Mouse (Mus musculus): ENCODE data around the gene Dnajb5. TPM values are rescaled to one million over a fixed set of nuclear protein-coding genes. Genes with fewer than 3 reads are reported as not detected.
"Not testable (repeated sequence)": the region's sequence is repeated elsewhere in the genome, so short reads cannot be mapped to it uniquely, and the experiment has no call there.

Dnajb5 gene
- total RNA-seq, 1 experiment from 2014 or later: 1.4 TPM

DNA sequence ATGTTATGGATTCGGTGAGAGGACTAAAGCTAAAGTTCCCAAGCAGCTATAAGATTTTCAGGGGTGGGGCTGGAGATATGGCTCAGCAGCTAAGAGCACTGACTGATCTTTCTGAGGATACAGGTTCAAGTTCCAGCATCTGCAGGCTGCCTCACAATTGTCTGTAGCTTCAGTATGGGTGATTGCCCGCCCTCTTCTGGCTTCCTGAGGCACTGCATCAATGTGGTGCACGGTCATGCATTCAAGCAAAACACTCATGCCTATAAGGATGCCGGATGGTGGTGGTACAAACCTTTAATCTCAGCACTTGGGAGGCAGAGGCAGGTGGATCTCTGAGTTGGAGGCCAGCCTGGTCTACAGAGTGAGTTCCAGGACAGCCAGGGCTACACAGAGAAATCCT lies 12.0 kb downstream of the Dnajb5 start:
- peak; percentile 75 for ATAC-seq (replicated peaks; ENCODE audit: low read depth, poor library complexity, severe bottlenecking)

DNA sequence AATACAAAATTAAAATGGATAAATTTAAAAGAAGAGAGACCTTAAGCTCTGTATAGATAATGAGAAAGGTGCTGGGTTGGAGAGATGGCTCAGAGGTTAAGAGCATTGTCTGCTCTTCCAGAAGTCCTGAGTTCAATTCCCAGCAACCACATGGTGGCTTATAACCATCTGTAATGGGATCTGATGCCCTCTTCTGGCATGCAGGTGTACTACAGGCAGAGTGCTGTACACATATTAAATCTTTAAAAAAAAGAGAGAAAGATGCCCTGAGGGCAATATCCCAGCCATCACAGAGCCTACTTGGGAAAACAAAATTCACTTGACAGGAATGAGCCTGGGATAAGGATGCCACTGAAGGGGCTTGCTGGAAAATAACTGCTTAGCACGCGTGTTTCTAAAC lies 13.9 kb downstream of the Dnajb5 start:
- no peak for ATAC-seq (replicated peaks; ENCODE audit: low read depth, poor library complexity, severe bottlenecking)

- ATAC-seq (replicated peaks; ENCODE audit: low read depth, poor library complexity, severe bottlenecking): peak; percentile 90
These were observed 15.6 kb downstream of the Dnajb5 start for GRCm38 (mm10) chr4:42965039-42965719.

- no peak for ATAC-seq (replicated peaks; ENCODE audit: low read depth, poor library complexity, severe bottlenecking)
These were observed 19.7 kb downstream of the Dnajb5 start, which contains the start of gene 1700022I11Rik for GRCm38 (mm10) chr4:42969304-42969703. 1700022I11Rik (plus strand) TSS chr4:42969604.

GRCm38 (mm10) chr4:42972952-42973351 lies 23.3 kb downstream of the Dnajb5 start:
- no peak for ATAC-seq (replicated peaks; ENCODE audit: low read depth, poor library complexity, severe bottlenecking)

DNA sequence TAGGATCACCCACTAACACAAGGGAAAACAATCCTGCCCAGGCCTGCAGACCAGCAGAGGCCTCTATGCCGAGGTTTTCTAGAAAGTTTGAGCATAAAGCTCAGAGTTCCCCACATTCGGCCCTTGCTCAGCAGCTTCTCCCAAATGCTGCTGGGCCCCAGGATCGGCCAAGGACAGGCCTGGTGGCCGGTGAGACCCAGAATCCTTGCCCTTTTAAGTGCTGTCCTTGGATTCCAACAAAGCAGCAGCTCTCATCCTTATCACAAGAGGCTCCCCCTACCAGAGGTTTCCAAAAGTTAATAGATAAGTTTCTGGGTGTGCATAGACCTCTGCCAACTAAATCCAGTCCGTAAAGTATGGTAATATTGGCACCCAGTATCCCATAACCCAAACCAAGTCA lies 24.3 kb downstream of the Dnajb5 start:
- no peak for ATAC-seq (replicated peaks; ENCODE audit: low read depth, poor library complexity, severe bottlenecking)

DNA sequence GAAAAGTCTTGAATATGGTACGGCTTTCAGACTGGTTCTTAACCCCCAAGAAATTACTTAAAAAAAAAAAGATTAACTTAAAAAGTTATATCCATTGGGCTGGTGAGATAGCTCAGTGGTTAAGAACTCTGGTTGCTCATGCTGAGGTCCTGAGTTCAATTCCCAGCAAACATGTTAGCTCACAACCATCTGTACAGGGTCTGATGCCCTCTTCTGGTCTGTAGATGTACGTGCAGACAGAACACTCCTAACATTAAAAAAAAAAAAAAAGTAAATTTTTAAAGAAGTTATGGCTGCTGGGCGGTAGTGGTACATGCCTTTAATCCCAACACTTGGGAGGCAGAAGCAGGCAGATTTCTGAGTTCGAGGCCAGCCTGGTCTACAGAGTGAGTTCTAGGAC lies 28.4 kb downstream of the Dnajb5 start:
- peak; percentile 50; the same call in 1 of the 2 replicates for ATAC-seq (replicated peaks; ENCODE audit: low read depth, poor library complexity, severe bottlenecking)

DNA sequence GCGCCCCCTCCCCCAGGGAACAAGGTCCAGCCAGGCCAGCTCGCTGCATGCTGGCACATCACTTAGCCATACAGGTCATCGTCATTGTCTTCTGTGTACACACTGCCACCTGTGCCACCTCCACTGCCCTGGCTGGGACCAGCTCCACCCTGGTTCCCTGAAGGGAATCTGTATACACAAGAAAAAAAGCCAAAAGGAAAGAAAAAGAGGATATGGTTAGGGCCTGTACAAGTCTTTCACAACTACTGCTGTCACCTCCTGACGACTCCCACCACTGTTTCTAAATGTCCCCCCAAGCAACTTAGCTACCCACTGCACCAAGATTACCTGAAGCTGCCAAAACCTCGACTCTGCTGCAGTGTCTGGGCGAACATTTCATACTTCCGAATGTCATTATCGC lies 30.9 kb downstream of the Dnajb5 start:
- not testable (repeated sequence) for ATAC-seq (replicated peaks; ENCODE audit: low read depth, poor library complexity, severe bottlenecking)

- peak; percentile 47; the same call in 1 of the 2 replicates for ATAC-seq (replicated peaks; ENCODE audit: low read depth, poor library complexity, severe bottlenecking)
These were observed 38.7 kb downstream of the Dnajb5 start for GRCm38 (mm10) chr4:42988296-42988695.

DNA sequence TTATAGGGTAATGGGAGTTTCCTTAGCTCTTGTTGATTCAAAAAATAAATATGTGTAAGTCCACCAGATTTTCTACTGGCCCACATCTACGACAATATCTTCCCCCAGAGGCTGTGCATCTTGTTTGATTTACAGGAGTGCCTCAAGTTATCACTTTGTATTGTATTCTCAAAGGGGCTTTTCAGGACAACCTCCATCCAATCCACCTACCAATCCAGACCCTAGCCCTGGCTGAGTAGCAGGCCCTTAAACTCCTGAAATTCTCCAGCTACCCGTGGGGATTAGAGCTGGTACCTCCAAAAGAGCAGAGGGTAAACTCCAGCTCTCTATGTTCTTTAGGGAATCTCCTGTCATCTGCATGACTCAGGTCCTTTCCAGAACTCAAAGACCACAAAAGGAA lies 48.4 kb downstream of the Dnajb5 start:
- ATAC-seq (replicated peaks; ENCODE audit: low read depth, poor library complexity, severe bottlenecking): no peak

GRCm38 (mm10) chr4:42999451-43000140 lies 50.0 kb downstream of the Dnajb5 start:
- ATAC-seq (replicated peaks; ENCODE audit: low read depth, poor library complexity, severe bottlenecking): peak; percentile 47

DNA sequence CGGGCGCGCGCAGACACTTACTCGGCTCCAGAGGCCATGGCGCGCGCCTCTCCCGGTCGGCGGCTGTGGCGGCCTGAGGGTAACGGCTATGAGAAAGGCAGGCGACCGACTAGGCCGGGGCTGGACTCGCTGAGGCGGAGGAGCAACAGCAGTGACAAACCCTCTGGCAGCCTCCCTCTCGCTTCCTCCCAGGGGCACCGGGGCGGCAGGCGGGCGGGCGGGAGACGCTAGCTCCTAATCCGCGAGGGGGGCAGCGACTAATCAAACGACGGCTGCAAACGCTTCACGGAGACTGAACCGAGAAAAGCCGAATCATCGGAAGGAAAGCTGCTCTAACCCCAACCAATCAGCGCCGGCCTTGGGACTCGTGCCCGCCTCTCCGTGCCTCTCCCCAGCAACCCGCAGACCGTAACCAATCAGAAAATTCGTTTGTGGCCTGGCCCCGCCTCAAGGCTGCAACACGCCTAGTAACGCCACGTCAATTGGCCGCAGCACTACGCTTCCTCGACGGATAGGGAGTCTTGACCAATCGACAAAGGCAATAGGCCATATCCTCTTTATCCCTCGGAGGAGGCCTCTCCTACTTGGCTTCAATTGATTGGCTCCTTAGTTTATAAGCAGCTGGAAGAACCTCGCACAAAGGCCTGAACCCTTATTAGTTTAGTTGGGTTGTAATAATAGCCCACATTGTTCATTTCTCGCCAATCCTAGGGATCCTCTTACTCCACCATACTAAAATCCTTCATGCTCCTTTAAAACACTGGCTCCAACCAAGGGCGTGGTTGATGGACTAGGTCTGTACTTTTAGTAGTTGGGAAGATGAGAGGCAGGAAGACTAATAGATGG lies 50.8 kb downstream of the Dnajb5 start, which contains the start of gene Vcp:
Vcp (minus strand) TSS at position 367 of the 846 bp plus-strand sequence.
- ATAC-seq (replicated peaks; ENCODE audit: low read depth, poor library complexity, severe bottlenecking): peak; percentile 95

GRCm38 (mm10) chr4:43001272-43001671 lies 51.7 kb downstream of the Dnajb5 start:
- no peak for ATAC-seq (replicated peaks; ENCODE audit: low read depth, poor library complexity, severe bottlenecking)

DNA sequence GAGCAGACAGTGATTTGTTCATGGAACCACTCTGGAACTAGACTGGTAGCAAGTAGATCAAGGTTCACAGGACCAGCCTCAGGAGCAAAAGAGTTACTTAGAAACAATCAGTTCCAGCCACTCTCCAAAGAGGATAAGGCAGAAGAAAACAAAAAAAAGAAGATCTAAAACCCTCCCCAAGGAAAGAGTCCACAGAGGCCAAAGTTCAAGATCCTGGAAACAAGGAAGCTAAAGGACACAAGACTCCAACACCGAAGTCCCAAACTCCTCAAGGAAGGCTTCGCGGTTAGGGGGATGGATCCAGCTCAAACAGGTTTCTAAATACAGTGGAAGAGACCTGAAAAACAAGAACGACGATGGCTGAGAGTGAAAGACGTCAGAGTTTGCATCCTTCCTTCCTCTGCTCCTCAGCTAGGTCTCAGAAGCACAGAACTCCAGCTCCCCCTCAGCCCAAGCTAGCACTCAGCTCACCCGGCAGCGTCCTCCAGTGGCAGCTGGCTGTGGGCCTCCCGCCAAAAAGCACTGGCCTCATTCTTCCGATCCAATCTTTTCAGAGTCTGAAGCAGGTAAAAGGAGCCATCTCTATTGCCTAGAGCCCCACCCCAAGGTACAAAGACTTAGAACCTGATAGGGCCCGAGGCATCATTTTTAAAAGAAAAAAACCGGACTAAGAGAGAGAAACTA lies 53.3 kb downstream of the Dnajb5 start:
- ATAC-seq (replicated peaks; ENCODE audit: low read depth, poor library complexity, severe bottlenecking): no peak

- ATAC-seq (replicated peaks; ENCODE audit: low read depth, poor library complexity, severe bottlenecking): no peak
These were observed 55.3 kb downstream of the Dnajb5 start for GRCm38 (mm10) chr4:43004951-43005350.

DNA sequence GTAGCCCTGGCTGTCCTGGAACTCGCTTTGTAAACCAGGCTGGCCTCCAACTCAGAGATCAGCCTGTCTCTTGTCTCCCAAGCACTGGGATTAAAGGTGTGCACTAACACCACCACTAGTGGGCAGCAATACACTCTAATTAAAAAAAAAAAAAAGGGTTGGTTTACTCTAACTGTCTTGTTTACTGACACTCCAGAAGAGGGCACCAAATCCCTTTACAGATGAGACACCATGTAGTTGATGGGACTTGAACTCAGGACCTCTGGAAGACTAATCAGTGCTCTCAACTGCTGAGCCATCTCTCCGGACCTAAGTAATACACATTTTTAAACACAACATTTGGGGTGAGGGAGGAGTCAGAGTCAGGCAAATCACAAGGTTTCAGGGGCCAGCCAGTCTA lies 56.2 kb downstream of the Dnajb5 start:
- ATAC-seq (replicated peaks; ENCODE audit: low read depth, poor library complexity, severe bottlenecking): peak; percentile 70

Measured in common myeloid progenitor, adult 5-6 weeks (primary cell).